Mouse (Mus musculus): ENCODE results near the gene Zfp775. TPM values are rescaled to one million over a fixed set of nuclear protein-coding genes. Genes with fewer than 3 reads are reported as not detected.

Gene Zfp775
- total RNA-seq, 2 experiments from 2014 or later: 4.0 to 5.4 TPM

Other genes starting within 250 kb of the Zfp775 start
- 10 to 100 TPM; 32.5 to 40.1 TPM for gene Krba1, start 206.5 kb upstream of the Zfp775 start, total RNA-seq (2021)
- gene Zfp467, start 156.2 kb upstream of the Zfp775 start, total RNA-seq (2021): 10 to 100 TPM; 17.1 to 25.9 TPM
- gene Sspo, start 153.8 kb upstream of the Zfp775 start, total RNA-seq (2021): under 1 TPM; 0.38 to 0.64 TPM
- 10 to 100 TPM; 14.0 to 16.4 TPM for gene Atp6v0e2, start 64.4 kb upstream of the Zfp775 start, total RNA-seq (2021)
- gene Lrrc61, start 47.3 kb upstream of the Zfp775 start, total RNA-seq (2021): 1 to 10 TPM; 7.5 to 9.1 TPM
- 10 to 100 TPM; 69.3 to 70.3 TPM for gene Rarres2, start 29.3 kb upstream of the Zfp775 start, total RNA-seq (2021)
- gene Gm45021, start 12.5 kb upstream of the Zfp775 start, total RNA-seq (2021): not detected
- 10 to 100 TPM; 30.4 to 31.2 TPM for gene Repin1, start 8.2 kb upstream of the Zfp775 start, total RNA-seq (2021)
- gene Gm44965, start 8.1 kb upstream of the Zfp775 start, total RNA-seq (2021): not detected
- gene AI854703, start 24.7 kb downstream of the Zfp775 start, total RNA-seq (2021): under 1 TPM; 0.41 to 0.50 TPM
- gene Gimap8, start 45.2 kb downstream of the Zfp775 start, total RNA-seq (2021): 1 to 10 TPM; 9.0 to 9.3 TPM
- 1 to 10 TPM; 6.7 to 7.0 TPM for gene Gimap9, start 74.1 kb downstream of the Zfp775 start, total RNA-seq (2021)
- 10 to 100 TPM; 41.2 to 50.1 TPM for gene Gimap4, start 82.5 kb downstream of the Zfp775 start, total RNA-seq (2021)
- 10 to 100 TPM; 62.2 to 64.7 TPM for gene Gimap6, start 106.2 kb downstream of the Zfp775 start, total RNA-seq (2021)
- gene Gm28053, start 116.5 kb downstream of the Zfp775 start, total RNA-seq (2021): 1 to 10 TPM; 7.1 to 7.2 TPM
- gene Gimap7, start 116.6 kb downstream of the Zfp775 start, total RNA-seq (2021): not detected
- gene Gimap1, start 137.0 kb downstream of the Zfp775 start, total RNA-seq (2021): 10 to 100 TPM; 12.9 to 19.4 TPM
- 10 to 100 TPM; 11.6 to 11.8 TPM for gene Gimap5, start 144.1 kb downstream of the Zfp775 start, total RNA-seq (2021)
- under 1 TPM; 0.38 to 0.54 TPM for gene Gimap3, start 168.8 kb downstream of the Zfp775 start, total RNA-seq (2021)
- gene Tmem176a, start 238.9 kb downstream of the Zfp775 start, total RNA-seq (2021): 10 to 100 TPM; 33.6 to 34.8 TPM
- 10 to 100 TPM; 90.2 to 95.6 TPM for gene Tmem176b, start 239.4 kb downstream of the Zfp775 start, total RNA-seq (2021)

Data from heart, postnatal 4 days (tissue).